Mouse (Mus musculus): Measurements from ENCODE around the gene Tfrc. TPM values are rescaled to one million over a fixed set of nuclear protein-coding genes. Genes with fewer than 3 reads are reported as not detected.
"Not testable (repeated sequence)": the region's sequence is repeated elsewhere in the genome, so short reads cannot be mapped to it uniquely, and the experiment has no call there.

The Tfrc gene
- polyA plus RNA-seq, 1 experiment from 2014 or later: 317 TPM

DNA sequence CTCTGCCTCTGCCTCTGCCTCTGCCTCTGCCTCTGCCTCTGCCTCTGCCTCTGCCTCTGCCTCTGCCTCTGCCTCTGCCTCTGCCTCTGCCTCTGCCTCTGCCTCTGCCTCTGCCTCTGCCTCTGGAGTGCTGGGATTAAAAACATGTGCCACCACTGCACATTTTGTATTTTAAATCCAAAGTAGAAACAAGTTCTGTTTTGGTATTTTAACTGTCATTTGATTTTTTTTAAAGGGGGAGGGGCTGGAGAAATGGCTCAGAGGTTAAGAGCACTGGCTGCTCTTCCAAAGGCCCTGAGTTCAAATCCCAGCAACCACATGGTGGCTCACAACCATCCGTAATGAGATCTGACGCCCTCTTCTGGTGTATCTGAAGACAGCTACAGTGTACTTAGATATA is 32.0 kb downstream of the Tfrc start:
- peaks cover 23% of the 10 kb centered on the region for H3K4me1 ChIP-seq (ENCODE audit: control insufficient read depth, low read depth, low read length)
- H3K4me3 ChIP-seq (ENCODE audit: low read depth, low read length); H3K4me2 ChIP-seq (ENCODE audit: low read depth, low read length); H3K9me3 ChIP-seq (replicated peaks; ENCODE audit: control insufficient read depth, low read length); H3K36me3 ChIP-seq (ENCODE audit: control insufficient read depth, insufficient read depth); H3K9ac ChIP-seq (ENCODE audit: low read depth, low read length); H3K27ac ChIP-seq (ENCODE audit: low read length); H3K27me3 ChIP-seq (ENCODE audit: control insufficient read depth, insufficient read depth, low read depth, low read length); ATAC-seq (ENCODE audit: low read depth): not testable (repeated sequence)
- WGBS (ENCODE audit: insufficient replicate concordance): 41% methylated on average over 2 of the region's 2 CpGs

DNA sequence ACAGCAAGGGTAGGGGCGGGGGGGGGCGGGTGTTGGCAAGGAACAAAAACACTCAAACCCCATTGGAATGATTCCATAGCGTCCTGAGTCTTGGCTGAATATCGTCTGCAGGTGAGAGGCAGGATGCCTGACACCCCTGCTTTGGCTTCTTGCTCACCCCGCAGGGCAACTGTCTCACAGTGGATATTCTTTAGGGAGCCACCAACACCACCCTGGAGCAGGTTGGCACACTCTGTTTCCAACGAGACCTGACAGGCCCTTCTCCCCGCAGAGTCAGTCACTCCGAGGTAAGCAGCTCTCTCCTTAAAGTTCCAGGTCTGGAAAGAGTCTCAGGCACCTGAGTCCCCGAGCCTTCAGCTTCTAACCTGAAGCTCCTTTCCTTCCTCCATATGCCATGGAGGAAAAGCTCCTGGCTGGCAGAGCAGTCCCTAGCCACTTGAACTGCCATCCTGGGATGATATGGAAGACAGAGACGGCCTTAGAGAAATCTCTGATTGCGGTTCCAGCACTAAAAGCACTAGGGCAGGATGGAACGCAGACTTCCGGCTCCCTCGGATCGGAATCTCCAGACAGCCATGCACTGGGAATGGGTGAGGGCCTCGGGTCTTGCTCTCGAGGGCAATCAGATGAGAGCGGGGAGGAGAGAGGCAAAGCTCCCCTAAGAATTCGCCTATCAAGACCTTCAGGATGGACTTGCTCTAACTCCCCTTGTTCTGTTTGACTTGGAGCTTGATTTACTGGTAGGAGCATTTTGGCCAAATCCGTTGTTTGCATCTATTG is 32.9 kb downstream of the Tfrc start:
- Histone ChIP-seq H3K4me2 (ENCODE audit: low read depth, low read length) (no peak overlapping the region), H3K36me3 (ENCODE audit: control insufficient read depth, insufficient read depth) (no peaks in the 10 kb centered on the region), H3K9me3 (replicated peaks; ENCODE audit: control insufficient read depth, low read length) (no peaks in the 10 kb centered on the region), H3K27me3 (ENCODE audit: control insufficient read depth, insufficient read depth, low read depth, low read length) (no peaks in the 10 kb centered on the region), H3K4me3 (ENCODE audit: low read depth, low read length) (no peak overlapping the region), H3K9ac (ENCODE audit: low read depth, low read length) (no peak overlapping the region), H3K4me1 (ENCODE audit: control insufficient read depth, low read depth, low read length) (peaks cover 30% of the 10 kb centered on the region), H3K27ac (ENCODE audit: low read length) (no peak overlapping the region)
- no peak for ATAC-seq (ENCODE audit: low read depth)
- 66% methylated on average over 19 of the region's 20 CpGs for WGBS (ENCODE audit: insufficient replicate concordance)

DNA sequence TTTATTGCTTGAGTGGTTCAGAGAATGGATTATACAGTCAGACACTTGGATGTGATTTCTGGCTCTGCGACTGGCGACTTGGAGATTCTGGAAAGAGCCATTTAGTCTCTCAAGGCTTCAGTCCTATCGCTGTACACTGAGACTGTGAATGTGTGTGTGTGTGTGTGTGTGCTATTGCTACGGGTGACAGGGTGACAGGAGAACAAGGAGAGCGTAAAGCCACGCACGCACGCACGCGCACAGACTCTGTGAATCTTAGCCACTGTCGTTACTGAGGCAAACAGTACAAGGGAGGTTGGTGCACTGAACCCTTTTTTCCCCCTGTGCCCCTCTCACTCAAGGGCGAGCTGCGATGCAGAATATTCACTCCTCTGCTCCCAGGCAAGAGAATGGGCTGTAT is 33.6 kb downstream of the Tfrc start:
- peaks cover 30% of the 10 kb centered on the region for H3K4me1 ChIP-seq (ENCODE audit: control insufficient read depth, low read depth, low read length)
- no peak overlapping the region for H3K4me2 ChIP-seq (ENCODE audit: low read depth, low read length)
- no peak overlapping the region for H3K4me3 ChIP-seq (ENCODE audit: low read depth, low read length)
- WGBS (ENCODE audit: insufficient replicate concordance): 62% methylated on average over 13 of the region's 13 CpGs
- no peak overlapping the region for H3K9ac ChIP-seq (ENCODE audit: low read depth, low read length)
- ATAC-seq (ENCODE audit: low read depth): no peak
- no peak overlapping the region for H3K27ac ChIP-seq (ENCODE audit: low read length)
- no peaks in the 10 kb centered on the region for H3K27me3 ChIP-seq (ENCODE audit: control insufficient read depth, insufficient read depth, low read depth, low read length)
- H3K9me3 ChIP-seq (replicated peaks; ENCODE audit: control insufficient read depth, low read length): no peaks in the 10 kb centered on the region
- no peaks in the 10 kb centered on the region for H3K36me3 ChIP-seq (ENCODE audit: control insufficient read depth, insufficient read depth)

DNA sequence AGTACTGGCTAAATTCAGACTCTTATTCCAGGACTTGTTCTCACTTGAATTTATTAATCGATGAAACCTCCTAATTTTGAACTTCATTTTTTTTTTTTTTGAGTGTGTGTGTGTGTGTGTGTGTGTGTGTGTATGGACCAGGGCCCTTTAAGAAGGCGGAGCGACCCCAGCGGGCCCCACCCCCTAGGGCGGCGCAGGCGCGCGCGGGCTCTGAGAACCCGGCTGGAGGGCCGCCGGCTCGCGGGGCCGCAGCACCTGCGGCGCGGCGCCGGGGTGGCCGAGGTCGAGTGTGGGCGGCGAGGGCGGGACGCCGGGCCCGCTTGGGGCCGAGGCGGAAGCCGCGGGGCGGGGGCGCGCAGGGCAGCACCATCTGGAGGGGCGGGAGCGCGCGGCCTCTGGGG is 34.9 kb downstream of the Tfrc start, which contains the start of gene Tnk2:
Gene Tnk2, plus strand, starts transcription at position 214 of the 401 bp plus-strand sequence.
- ATAC-seq (ENCODE audit: low read depth): peak; percentile 85
- H3K36me3 ChIP-seq (ENCODE audit: control insufficient read depth, insufficient read depth): no peaks in the 10 kb centered on the region
- WGBS (ENCODE audit: insufficient replicate concordance): 1% methylated on average over 33 of the region's 40 CpGs
- H3K27me3 ChIP-seq (ENCODE audit: control insufficient read depth, insufficient read depth, low read depth, low read length): no peaks in the 10 kb centered on the region
- H3K4me2 ChIP-seq (ENCODE audit: low read depth, low read length): peak within 1 kb of the TSS; percentile 98
- H3K4me1 ChIP-seq (ENCODE audit: control insufficient read depth, low read depth, low read length): peaks cover 25% of the 10 kb centered on the region
- peak within 1 kb of the TSS; percentile 95 for H3K4me3 ChIP-seq (ENCODE audit: low read depth, low read length)
- H3K9ac ChIP-seq (ENCODE audit: low read depth, low read length): peak within 1 kb of the TSS; percentile 94
- H3K9me3 ChIP-seq (replicated peaks; ENCODE audit: control insufficient read depth, low read length): no peaks in the 10 kb centered on the region
- peak within 1 kb of the TSS; percentile 79 for H3K27ac ChIP-seq (ENCODE audit: low read length)

DNA sequence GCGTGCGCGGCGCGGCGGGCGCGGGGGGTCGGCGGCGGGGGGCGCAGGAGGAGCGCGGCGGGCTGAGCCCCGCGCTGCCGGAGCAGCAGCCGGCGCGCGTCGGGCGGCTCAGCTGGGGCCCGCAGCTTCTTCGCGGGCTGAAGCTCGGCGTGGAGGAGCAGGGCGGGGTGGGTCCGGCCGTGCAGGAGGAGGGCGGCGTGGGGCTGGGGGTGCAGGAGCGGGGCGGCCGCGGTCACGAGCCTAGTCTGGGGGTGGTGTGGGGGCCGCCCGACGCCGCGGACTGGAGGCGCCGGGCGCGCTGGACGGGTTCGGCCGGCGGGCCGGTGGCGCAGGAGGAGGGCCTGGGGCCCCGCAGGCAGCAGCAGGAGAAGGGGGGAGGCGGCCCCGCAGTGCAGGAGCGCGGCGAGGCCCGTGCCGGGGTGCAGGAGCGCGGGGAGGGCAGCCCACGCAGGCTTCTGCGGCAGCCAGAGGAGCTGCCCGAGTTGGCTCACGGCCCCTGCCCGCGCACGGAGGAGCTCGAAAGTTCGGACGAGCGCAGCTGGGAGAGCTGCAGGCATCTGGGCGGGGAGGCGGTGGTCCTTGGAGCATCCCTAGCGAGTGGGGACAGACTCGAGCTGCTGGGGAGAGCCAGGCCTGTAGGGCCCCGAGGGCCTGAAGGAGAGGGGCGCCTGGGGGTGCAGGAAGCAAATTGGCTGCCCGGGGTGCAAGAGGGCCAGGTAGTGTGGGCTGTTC is 35.5 kb downstream of the Tfrc start:
- H3K27ac ChIP-seq (ENCODE audit: low read length): peak overlapping the region; percentile 79
- H3K9me3 ChIP-seq (replicated peaks; ENCODE audit: control insufficient read depth, low read length): no peaks in the 10 kb centered on the region
- under 1% methylated on average over 57 of the region's 82 CpGs for WGBS (ENCODE audit: insufficient replicate concordance)
- peak overlapping the region; percentile 98 for H3K4me2 ChIP-seq (ENCODE audit: low read depth, low read length)
- H3K27me3 ChIP-seq (ENCODE audit: control insufficient read depth, insufficient read depth, low read depth, low read length): no peaks in the 10 kb centered on the region
- no peaks in the 10 kb centered on the region for H3K36me3 ChIP-seq (ENCODE audit: control insufficient read depth, insufficient read depth)
- peaks cover 24% of the 10 kb centered on the region for H3K4me1 ChIP-seq (ENCODE audit: control insufficient read depth, low read depth, low read length)
- peak; percentile 36 for ATAC-seq (ENCODE audit: low read depth)
- peak overlapping the region; percentile 94 for H3K9ac ChIP-seq (ENCODE audit: low read depth, low read length)
- peak overlapping the region; percentile 95 for H3K4me3 ChIP-seq (ENCODE audit: low read depth, low read length)

DNA sequence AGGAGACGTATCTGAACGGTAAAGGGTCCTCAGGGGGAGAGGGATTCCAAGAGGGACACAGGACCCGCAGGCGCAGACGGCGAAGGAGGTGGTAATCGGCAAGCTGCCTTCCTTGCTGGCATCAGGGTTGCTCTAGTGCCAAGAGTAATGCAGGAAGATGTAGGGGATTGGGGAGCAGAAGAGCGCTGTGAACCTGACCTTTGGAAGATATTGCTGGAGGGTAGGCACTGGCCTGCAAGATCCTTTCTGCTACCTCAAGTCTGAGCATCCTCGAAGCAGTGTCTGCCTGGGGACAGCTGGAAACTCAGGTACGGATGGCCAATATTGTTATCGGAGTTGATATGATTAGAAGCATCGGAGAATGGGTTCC is 36.1 kb downstream of the Tfrc start:
- WGBS (ENCODE audit: insufficient replicate concordance): 19% methylated on average over 12 of the region's 12 CpGs
- ATAC-seq (ENCODE audit: low read depth): no peak
- Histone ChIP-seq H3K4me1 (ENCODE audit: control insufficient read depth, low read depth, low read length) (peaks cover 24% of the 10 kb centered on the region), H3K9ac (ENCODE audit: low read depth, low read length) (peak overlapping the region; percentile 94), H3K9me3 (replicated peaks; ENCODE audit: control insufficient read depth, low read length) (no peaks in the 10 kb centered on the region), H3K27ac (ENCODE audit: low read length) (peak overlapping the region; percentile 79), H3K27me3 (ENCODE audit: control insufficient read depth, insufficient read depth, low read depth, low read length) (no peaks in the 10 kb centered on the region), H3K36me3 (ENCODE audit: control insufficient read depth, insufficient read depth) (no peaks in the 10 kb centered on the region), H3K4me3 (ENCODE audit: low read depth, low read length) (peak overlapping the region; percentile 95), H3K4me2 (ENCODE audit: low read depth, low read length) (peak overlapping the region; percentile 98)

DNA sequence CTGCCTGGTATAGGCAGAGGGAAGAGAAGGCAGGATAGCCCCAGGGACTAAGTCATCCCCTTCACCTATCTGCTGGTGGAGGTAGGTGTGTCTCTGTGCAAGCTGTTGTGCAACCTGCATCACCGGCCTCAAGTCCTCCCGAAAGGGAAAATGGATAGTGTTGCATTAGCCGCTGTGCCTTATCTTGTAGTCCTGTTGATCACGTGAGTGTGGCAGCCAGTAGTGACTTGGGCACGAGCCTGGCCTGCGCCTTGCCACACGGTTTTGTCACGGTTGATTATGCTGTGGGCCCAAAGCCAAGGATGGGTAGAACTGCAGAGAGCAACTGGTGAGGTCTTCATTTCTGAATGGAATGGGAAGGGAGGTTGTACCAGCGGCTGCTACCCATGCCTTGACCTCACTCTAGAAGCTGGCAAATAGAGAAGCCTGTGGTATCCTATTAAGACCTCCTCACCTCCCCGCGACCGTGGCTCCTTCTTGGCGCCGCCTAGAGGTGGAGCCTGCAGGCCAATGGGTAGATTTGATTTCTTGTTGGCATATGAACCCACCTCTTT is 36.7 kb downstream of the Tfrc start:
- H3K4me2 ChIP-seq (ENCODE audit: low read depth, low read length): peak overlapping the region; percentile 98
- H3K9me3 ChIP-seq (replicated peaks; ENCODE audit: control insufficient read depth, low read length): no peaks in the 10 kb centered on the region
- peak overlapping the region; percentile 79 for H3K27ac ChIP-seq (ENCODE audit: low read length)
- ATAC-seq (ENCODE audit: low read depth): peak; percentile 80
- H3K9ac ChIP-seq (ENCODE audit: low read depth, low read length): peak overlapping the region; percentile 94
- peaks cover 24% of the 10 kb centered on the region for H3K4me1 ChIP-seq (ENCODE audit: control insufficient read depth, low read depth, low read length)
- H3K36me3 ChIP-seq (ENCODE audit: control insufficient read depth, insufficient read depth): no peaks in the 10 kb centered on the region
- no peaks in the 10 kb centered on the region for H3K27me3 ChIP-seq (ENCODE audit: control insufficient read depth, insufficient read depth, low read depth, low read length)
- H3K4me3 ChIP-seq (ENCODE audit: low read depth, low read length): peak overlapping the region; percentile 95
- 5% methylated on average over 14 of the region's 14 CpGs for WGBS (ENCODE audit: insufficient replicate concordance)

DNA sequence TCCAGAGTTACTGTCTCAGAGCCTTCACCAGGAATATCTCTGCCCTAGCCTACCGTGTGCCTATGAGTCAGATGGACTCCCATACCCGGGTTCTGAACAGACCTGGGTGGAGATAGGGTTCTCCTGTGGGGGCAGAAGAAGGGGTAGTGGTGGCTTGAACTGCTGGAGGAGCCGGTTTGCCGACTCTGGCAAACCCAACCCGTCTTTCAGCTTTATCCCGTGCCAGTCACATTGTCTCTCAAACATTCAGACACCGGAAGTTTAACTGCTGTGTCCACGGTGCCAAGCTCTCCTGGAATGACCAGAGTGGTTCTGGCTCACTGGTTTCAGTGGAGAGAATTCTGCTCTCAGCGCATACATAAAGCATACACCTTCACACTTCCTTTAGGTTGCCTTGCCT is 37.3 kb downstream of the Tfrc start:
- Histone ChIP-seq H3K9ac (ENCODE audit: low read depth, low read length) (peak overlapping the region; percentile 94), H3K4me1 (ENCODE audit: control insufficient read depth, low read depth, low read length) (peaks cover 24% of the 10 kb centered on the region), H3K27me3 (ENCODE audit: control insufficient read depth, insufficient read depth, low read depth, low read length) (no peaks in the 10 kb centered on the region), H3K9me3 (replicated peaks; ENCODE audit: control insufficient read depth, low read length) (no peaks in the 10 kb centered on the region), H3K4me3 (ENCODE audit: low read depth, low read length) (peak overlapping the region; percentile 95), H3K36me3 (ENCODE audit: control insufficient read depth, insufficient read depth) (no peaks in the 10 kb centered on the region), H3K4me2 (ENCODE audit: low read depth, low read length) (peak overlapping the region; percentile 98), H3K27ac (ENCODE audit: low read length) (no peak overlapping the region)
- ATAC-seq (ENCODE audit: low read depth): no peak
- WGBS (ENCODE audit: insufficient replicate concordance): 78% methylated on average over 9 of the region's 9 CpGs

DNA sequence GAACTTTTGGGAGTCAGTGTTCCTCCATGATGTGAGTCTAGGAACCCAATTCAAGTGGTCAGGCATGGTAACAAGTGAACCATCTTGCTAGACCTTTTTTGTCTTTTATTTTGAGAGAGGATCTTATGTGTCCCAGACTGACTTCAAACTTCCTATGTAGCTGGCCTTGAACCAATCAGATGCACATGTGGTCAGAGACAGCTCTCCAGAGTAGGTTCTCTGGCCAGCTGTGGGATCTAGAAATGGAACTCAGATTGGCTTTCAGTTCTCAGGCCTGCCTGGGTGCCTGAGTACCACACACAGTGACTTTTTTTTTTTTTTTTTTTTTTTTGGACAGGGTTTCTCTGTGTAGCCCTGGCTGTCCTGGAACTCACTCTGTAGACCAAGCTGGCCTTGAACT is 39.0 kb downstream of the Tfrc start:
- H3K4me1 ChIP-seq (ENCODE audit: control insufficient read depth, low read depth, low read length): peaks cover 22% of the 10 kb centered on the region
- no peaks in the 10 kb centered on the region for H3K27me3 ChIP-seq (ENCODE audit: control insufficient read depth, insufficient read depth, low read depth, low read length)
- H3K4me2 ChIP-seq (ENCODE audit: low read depth, low read length): no peak overlapping the region
- no peak for ATAC-seq (ENCODE audit: low read depth)
- no peaks in the 10 kb centered on the region for H3K9me3 ChIP-seq (replicated peaks; ENCODE audit: control insufficient read depth, low read length)
- no peak overlapping the region for H3K27ac ChIP-seq (ENCODE audit: low read length)
- no peaks in the 10 kb centered on the region for H3K36me3 ChIP-seq (ENCODE audit: control insufficient read depth, insufficient read depth)
- no peak overlapping the region for H3K9ac ChIP-seq (ENCODE audit: low read depth, low read length)
- no peak overlapping the region for H3K4me3 ChIP-seq (ENCODE audit: low read depth, low read length)

Data from liver, embryonic 16.5 days (tissue).